Mouse (Mus musculus): ENCODE data around the gene Flt3. TPM values are rescaled to one million over a fixed set of nuclear protein-coding genes. Genes with fewer than 3 reads are reported as not detected.

Gene Flt3
- polyA plus RNA-seq (2016; fragmentation: Nextera tagmentation; extraction: Ambion mirVana): 2.7 and 2.9 TPM in 2 replicates

GRCm38 (mm10) chr5:147399843-147400504 is at the start of gene Flt3:
Gene Flt3, minus strand, starts transcription at chr5:147400489.
- Histone ChIP-seq H3K9me3 (replicated peaks) (no peaks in the 10 kb centered on the region), H3K27ac (no peak within 1 kb of the TSS), H3K9ac (no peak within 1 kb of the TSS), H3K4me1 (peaks cover 7% of the 10 kb centered on the region; the same call in 1 of the 2 replicates), H3K36me3 (no peaks in the 10 kb centered on the region), H3K27me3 (replicated peaks) (peaks cover 52% of the 10 kb centered on the region), H3K4me2 (peak within 1 kb of the TSS; percentile 56), H3K4me3 (peak within 1 kb of the TSS; percentile 39)
- WGBS (ENCODE audit: insufficient replicate concordance): 2% methylated on average over 56 of the region's 56 CpGs
- peak; percentile 65 for ATAC-seq

- ATAC-seq: no peak
- no peak overlapping the region for H3K4me2 ChIP-seq
- WGBS (ENCODE audit: insufficient replicate concordance): 87% methylated on average over 4 of the region's 4 CpGs
- peaks cover 49% of the 10 kb centered on the region for H3K4me1 ChIP-seq
- peaks cover 32% of the 10 kb centered on the region for H3K36me3 ChIP-seq
- no peaks in the 10 kb centered on the region for H3K9me3 ChIP-seq (replicated peaks)
- no peaks in the 10 kb centered on the region for H3K27me3 ChIP-seq (replicated peaks)
- H3K27ac ChIP-seq: no peak overlapping the region
- H3K9ac ChIP-seq: no peak overlapping the region
- H3K4me3 ChIP-seq: no peak overlapping the region
Measured at GRCm38 (mm10) chr5:147448933-147449332, 48.6 kb upstream of the Flt3 start.

- Histone ChIP-seq H3K4me1 (peaks cover 52% of the 10 kb centered on the region), H3K4me3 (no peak overlapping the region), H3K36me3 (peaks cover 32% of the 10 kb centered on the region), H3K4me2 (no peak overlapping the region), H3K27me3 (replicated peaks) (no peaks in the 10 kb centered on the region), H3K27ac (no peak overlapping the region), H3K9ac (no peak overlapping the region), H3K9me3 (replicated peaks) (no peaks in the 10 kb centered on the region)
- no peak for ATAC-seq
- 81% methylated on average over 4 of the region's 4 CpGs for WGBS (ENCODE audit: insufficient replicate concordance)
Measured at GRCm38 (mm10) chr5:147448526-147448925, 48.2 kb upstream of the Flt3 start.

GRCm38 (mm10) chr5:147445252-147445651 is 45.0 kb upstream of the Flt3 start:
- Histone ChIP-seq H3K9me3 (replicated peaks) (no peaks in the 10 kb centered on the region), H3K9ac (peak overlapping the region; percentile 49; the same call in 1 of the 2 replicates), H3K4me1 (peaks cover 83% of the 10 kb centered on the region), H3K4me3 (no peak overlapping the region), H3K27ac (peak overlapping the region; percentile 70), H3K27me3 (replicated peaks) (no peaks in the 10 kb centered on the region), H3K4me2 (peak overlapping the region; percentile 46; the same call in 1 of the 2 replicates), H3K36me3 (peaks cover 13% of the 10 kb centered on the region; the same call in 1 of the 2 replicates)
- 67% methylated on average over 4 of the region's 4 CpGs for WGBS (ENCODE audit: insufficient replicate concordance)
- no peak for ATAC-seq

- H3K9me3 ChIP-seq (replicated peaks): no peaks in the 10 kb centered on the region
- ATAC-seq: peak; percentile 61; the same call in 1 of the 2 replicates
- no peak overlapping the region for H3K4me3 ChIP-seq
- H3K27me3 ChIP-seq (replicated peaks): no peaks in the 10 kb centered on the region
- 69% methylated on average over 2 of the region's 2 CpGs for WGBS (ENCODE audit: insufficient replicate concordance)
- H3K4me1 ChIP-seq: peaks cover 84% of the 10 kb centered on the region
- H3K27ac ChIP-seq: peak overlapping the region; percentile 70
- H3K36me3 ChIP-seq: 0 out of 2 replicates have a peak, but pooled peaks cover 9% of the 10 kb centered on the region
- no peak overlapping the region for H3K9ac ChIP-seq
- H3K4me2 ChIP-seq: peak overlapping the region; percentile 46
Measured at GRCm38 (mm10) chr5:147444757-147445156, 44.5 kb upstream of the Flt3 start.

GRCm38 (mm10) chr5:147444298-147444697 is 44.0 kb upstream of the Flt3 start:
- peak; percentile 75 for ATAC-seq
- Histone ChIP-seq H3K27ac (peak overlapping the region; percentile 49), H3K4me1 (peaks cover 82% of the 10 kb centered on the region), H3K4me2 (peak overlapping the region; percentile 46), H3K27me3 (replicated peaks) (no peaks in the 10 kb centered on the region), H3K9ac (no peak overlapping the region), H3K4me3 (no peak overlapping the region), H3K36me3 (peaks cover 11% of the 10 kb centered on the region; the same call in 1 of the 2 replicates), H3K9me3 (replicated peaks) (no peaks in the 10 kb centered on the region)
- 29% methylated on average over 6 of the region's 6 CpGs for WGBS (ENCODE audit: insufficient replicate concordance)

- Histone ChIP-seq H3K9me3 (replicated peaks) (no peaks in the 10 kb centered on the region), H3K27ac (peak overlapping the region; percentile 80), H3K4me2 (no peak overlapping the region), H3K4me3 (no peak overlapping the region), H3K27me3 (replicated peaks) (no peaks in the 10 kb centered on the region), H3K9ac (no peak overlapping the region), H3K4me1 (peaks cover 86% of the 10 kb centered on the region), H3K36me3 (peaks cover 21% of the 10 kb centered on the region; the same call in 1 of the 2 replicates)
- no peak for ATAC-seq
- 51% methylated on average over 4 of the region's 4 CpGs for WGBS (ENCODE audit: insufficient replicate concordance)
Measured at GRCm38 (mm10) chr5:147442741-147443140, 42.5 kb upstream of the Flt3 start.

- peaks cover 88% of the 10 kb centered on the region for H3K4me1 ChIP-seq
- H3K27ac ChIP-seq: peak overlapping the region; percentile 80
- H3K9me3 ChIP-seq (replicated peaks): no peaks in the 10 kb centered on the region
- ATAC-seq: peak; percentile 74
- 28% methylated on average over 1 of the region's 1 CpGs for WGBS (ENCODE audit: insufficient replicate concordance)
- no peaks in the 10 kb centered on the region for H3K27me3 ChIP-seq (replicated peaks)
- H3K36me3 ChIP-seq: peaks cover 21% of the 10 kb centered on the region; the same call in 1 of the 2 replicates
- H3K4me2 ChIP-seq: peak overlapping the region; percentile 37
- H3K9ac ChIP-seq: peak overlapping the region; percentile 3; the same call in 1 of the 2 replicates
- H3K4me3 ChIP-seq: no peak overlapping the region
Measured at GRCm38 (mm10) chr5:147441979-147442378, 41.7 kb upstream of the Flt3 start.

GRCm38 (mm10) chr5:147440996-147441507 is 40.8 kb upstream of the Flt3 start:
- Histone ChIP-seq H3K4me2 (peak overlapping the region; percentile 41), H3K9me3 (replicated peaks) (no peaks in the 10 kb centered on the region), H3K4me1 (peaks cover 89% of the 10 kb centered on the region), H3K9ac (0 out of 2 replicates have a peak overlapping the region, but pooled peaks have one; percentile 9), H3K27ac (peak overlapping the region; percentile 68), H3K4me3 (peak overlapping the region; percentile 6; the same call in 1 of the 2 replicates), H3K36me3 (peaks cover 28% of the 10 kb centered on the region; the same call in 1 of the 2 replicates), H3K27me3 (replicated peaks) (no peaks in the 10 kb centered on the region)
- ATAC-seq: 0 out of 2 replicates have a peak, but pooled peaks have one; percentile 6
- WGBS (ENCODE audit: insufficient replicate concordance): 56% methylated on average over 3 of the region's 3 CpGs

GRCm38 (mm10) chr5:147436491-147436890 is 36.2 kb upstream of the Flt3 start:
- no peak overlapping the region for H3K9ac ChIP-seq
- H3K36me3 ChIP-seq: peaks cover 51% of the 10 kb centered on the region
- H3K4me1 ChIP-seq: peaks cover 92% of the 10 kb centered on the region
- peak overlapping the region; percentile 38; the same call in 1 of the 2 replicates for H3K27ac ChIP-seq
- no peaks in the 10 kb centered on the region for H3K27me3 ChIP-seq (replicated peaks)
- no peak for ATAC-seq
- no peak overlapping the region for H3K4me3 ChIP-seq
- H3K9me3 ChIP-seq (replicated peaks): no peaks in the 10 kb centered on the region
- peak overlapping the region; percentile 43 for H3K4me2 ChIP-seq
- 83% methylated on average over 5 of the region's 5 CpGs for WGBS (ENCODE audit: insufficient replicate concordance)

- Histone ChIP-seq H3K9ac (no peak overlapping the region), H3K4me3 (no peak overlapping the region), H3K4me1 (peaks cover 85% of the 10 kb centered on the region), H3K36me3 (peaks cover 51% of the 10 kb centered on the region), H3K27me3 (replicated peaks) (no peaks in the 10 kb centered on the region), H3K27ac (peak overlapping the region; percentile 34; the same call in 1 of the 2 replicates), H3K9me3 (replicated peaks) (no peaks in the 10 kb centered on the region), H3K4me2 (peak overlapping the region; percentile 17)
- WGBS (ENCODE audit: insufficient replicate concordance): 68% methylated on average over 2 of the region's 2 CpGs
- no peak for ATAC-seq
Measured at GRCm38 (mm10) chr5:147435751-147436150, 35.5 kb upstream of the Flt3 start.

- Histone ChIP-seq H3K9ac (no peak overlapping the region), H3K4me2 (peak overlapping the region; percentile 17), H3K9me3 (replicated peaks) (no peaks in the 10 kb centered on the region), H3K4me1 (peaks cover 80% of the 10 kb centered on the region), H3K4me3 (no peak overlapping the region), H3K27ac (peak overlapping the region; percentile 52), H3K27me3 (replicated peaks) (no peaks in the 10 kb centered on the region), H3K36me3 (peaks cover 48% of the 10 kb centered on the region)
- ATAC-seq: no peak
- 40% methylated on average over 4 of the region's 4 CpGs for WGBS (ENCODE audit: insufficient replicate concordance)
Measured at GRCm38 (mm10) chr5:147435224-147435623, 34.9 kb upstream of the Flt3 start.

Data from liver, embryonic 12.5 days (tissue).